Comparison of ENCODE assay signal across 36 mouse cellular contexts in genomic region chr1:163757462-163758207, GRCm38 (mm10). TPM values are rescaled to one million over a fixed set of nuclear protein-coding genes. Genes with fewer than 3 reads are reported as not detected.
DNase-seq lines count a peak whose midpoint lies in the region; ATAC-seq and TF ChIP-seq lines count a peak whose summit lies in the region.
"Had no signal": no experiment of that assay in that cellular context is flagged by ENCODE, and none has a peak within 500 bp of the region (broad histone marks: within the 10 kb centered on the region; RNA-seq: fewer than 3 reads in every experiment).

No protein-coding gene starts in this region.

- TF ChIP-seq POLR2A in limb, embryonic 14.5 days (IDR thresholded peaks at IDR 0.05; ENCODE audit: borderline replicate concordance, extremely low read depth, insufficient read depth, insufficient read length), result no peak

- H3K36me3 ChIP-seq in embryonic facial prominence, embryonic 14.5 days (ENCODE audit: control insufficient read depth, insufficient read depth, low read length), result no peaks in the 10 kb centered on the region
- no peaks in the 10 kb centered on the region for H3K36me3 ChIP-seq in limb, embryonic 14.5 days (ENCODE audit: control insufficient read depth, insufficient read depth, low read length)
- no peaks in the 10 kb centered on the region for H3K36me3 ChIP-seq in liver, embryonic 11.5 days (ENCODE audit: control insufficient read depth, insufficient read depth, low read length)
- H3K36me3 ChIP-seq in hindbrain, embryonic 10.5 days, result no peaks in the 10 kb centered on the region
- H3K36me3 ChIP-seq: intestine, embryonic 15.5 days; stomach, embryonic 15.5 days had no signal

- no peak for ATAC-seq in embryonic facial prominence, embryonic 14.5 days (ENCODE audit: low read depth)
- ATAC-seq in limb, embryonic 14.5 days (ENCODE audit: low FRiP score, low read depth), result peak; percentile 44; the same call in 1 of the 2 replicates
- no peak for ATAC-seq in liver, embryonic 11.5 days (replicated peaks; ENCODE audit: low FRiP score)
- ATAC-seq: activated CD4-positive, CD25-positive, alpha-beta regulatory T cell, adult 4 months; forebrain, embryonic 16.5 days; hindbrain, embryonic 16.5 days; intestine, embryonic 15.5 days had no signal

- H3K4me1 ChIP-seq in embryonic facial prominence, embryonic 14.5 days (ENCODE audit: control insufficient read depth, insufficient read depth, low read length), result 0 out of 2 replicates have a peak, but pooled peaks cover 4% of the 10 kb centered on the region
- H3K4me1 ChIP-seq in limb, embryonic 14.5 days (ENCODE audit: control insufficient read depth, insufficient read depth, low read length), result 0 out of 2 replicates have a peak, but pooled peaks cover 12% of the 10 kb centered on the region
- no peaks in the 10 kb centered on the region for H3K4me1 ChIP-seq in liver, embryonic 11.5 days (replicated peaks; ENCODE audit: control insufficient read depth, insufficient read depth, low read length)
- H3K4me1 ChIP-seq in hindbrain, embryonic 10.5 days (replicated peaks), result no peaks in the 10 kb centered on the region
- H3K4me1 ChIP-seq: intestine, embryonic 15.5 days; stomach, embryonic 15.5 days had no signal

- no peaks in the 10 kb centered on the region for H3K9me3 ChIP-seq in embryonic facial prominence, embryonic 14.5 days (ENCODE audit: control insufficient read depth, low read length)
- H3K9me3 ChIP-seq in limb, embryonic 14.5 days (ENCODE audit: control insufficient read depth, low read length), result no peaks in the 10 kb centered on the region
- H3K9me3 ChIP-seq in liver, embryonic 11.5 days (ENCODE audit: control insufficient read depth, low read length), result no peaks in the 10 kb centered on the region
- no peaks in the 10 kb centered on the region for H3K9me3 ChIP-seq in hindbrain, embryonic 10.5 days
- H3K9me3 ChIP-seq: intestine, embryonic 15.5 days; stomach, embryonic 15.5 days had no signal

- no peak overlapping the region for H3K9ac ChIP-seq in embryonic facial prominence, embryonic 14.5 days (ENCODE audit: low read depth, low read length)
- no peak overlapping the region for H3K9ac ChIP-seq in limb, embryonic 14.5 days (ENCODE audit: low read depth, low read length, severe bottlenecking)
- no peak overlapping the region for H3K9ac ChIP-seq in liver, embryonic 11.5 days (ENCODE audit: low read depth, low read length)
- H3K9ac ChIP-seq: intestine, embryonic 15.5 days; liver, embryonic 14.5 days; stomach, embryonic 15.5 days had no signal

- H3K27ac ChIP-seq in embryonic facial prominence, embryonic 14.5 days (replicated peaks; ENCODE audit: low read depth, low read length), result peak overlapping the region; percentile 28; the same call in 1 of the 2 replicates
- peak overlapping the region; percentile 20; the same call in 1 of the 2 replicates for H3K27ac ChIP-seq in limb, embryonic 14.5 days (replicated peaks; ENCODE audit: low read depth, low read length)
- no peak overlapping the region for H3K27ac ChIP-seq in liver, embryonic 11.5 days (ENCODE audit: low read depth, low read length)
- H3K27ac ChIP-seq in hindbrain, embryonic 10.5 days, result no peak overlapping the region
- H3K27ac ChIP-seq: intestine, embryonic 15.5 days; liver, embryonic 14.5 days; stomach, embryonic 15.5 days had no signal

- DNase-seq in embryo, embryonic 11 days, result peak; percentile 9
- no peak for DNase-seq in embryo, embryonic 10 days (ENCODE audit: low spot score)
- DNase-seq in embryonic facial prominence, embryonic 14.5 days (ENCODE audit: low spot score), result no peak
- DNase-seq in hindlimb bud, embryonic 11.5 days (ENCODE audit: extremely low spot score, low read depth, low spot score), result peak; percentile 30
- DNase-seq in limb, embryonic 14.5 days (ENCODE audit: low spot score), result no peak
- no peak for DNase-seq in layer of hippocampus, adult 18-20 months (ENCODE audit: low spot score in 2 of 2)
- no peak for DNase-seq in liver, embryonic 11.5 days (ENCODE audit: low spot score)
- DNase-seq in hindbrain, embryonic 10.5 days (ENCODE audit: low spot score), result no peak
- DNase-seq: adrenal gland, adult 2 months; adrenal gland, postnatal 36 days; cerebellum, adult 18-20 months; cerebellum, postnatal 10 days; gastrocnemius, postnatal 25 days; heart, adult 18-20 months; heart, postnatal 14 days; kidney, adult 2 months; kidney, postnatal 36 days; left cerebral cortex, postnatal 4 days; lung, adult 2 months; lung, postnatal 36 days; midbrain, embryonic 14.5 days; retina, postnatal 1 day; right cerebral cortex, postnatal 14 days had no signal

- H3K4me2 ChIP-seq in embryonic facial prominence, embryonic 14.5 days (ENCODE audit: low read depth, low read length), result no peak overlapping the region
- H3K4me2 ChIP-seq in limb, embryonic 14.5 days (replicated peaks; ENCODE audit: low read depth, low read length, severe bottlenecking), result no peak overlapping the region
- no peak overlapping the region for H3K4me2 ChIP-seq in liver, embryonic 11.5 days
- H3K4me2 ChIP-seq: intestine, embryonic 15.5 days; stomach, embryonic 15.5 days had no signal

- H3K27me3 ChIP-seq in embryonic facial prominence, embryonic 14.5 days (replicated peaks; ENCODE audit: control insufficient read depth, insufficient read depth, low read length), result no peaks in the 10 kb centered on the region
- no peaks in the 10 kb centered on the region for H3K27me3 ChIP-seq in limb, embryonic 14.5 days (ENCODE audit: control insufficient read depth, insufficient read depth, low read length)
- no peaks in the 10 kb centered on the region for H3K27me3 ChIP-seq in liver, embryonic 11.5 days (replicated peaks; ENCODE audit: control insufficient read depth, insufficient read depth, low read length)
- H3K27me3 ChIP-seq in hindbrain, embryonic 10.5 days (ENCODE audit: insufficient read depth, poor library complexity, severe bottlenecking), result no peaks in the 10 kb centered on the region
- H3K27me3 ChIP-seq: CH12.LX; intestine, embryonic 15.5 days; stomach, embryonic 15.5 days had no signal

- 50% methylated on average over 10 of the region's 10 CpGs for WGBS in embryonic facial prominence, embryonic 14.5 days
- WGBS in limb, embryonic 14.5 days, result 26% methylated on average over 10 of the region's 10 CpGs
- WGBS in liver, embryonic 11.5 days, result 75% methylated on average over 10 of the region's 10 CpGs
- WGBS in hindbrain, embryonic 10.5 days, result 84% methylated on average over 10 of the region's 10 CpGs

- no peak overlapping the region for H3K4me3 ChIP-seq in embryonic facial prominence, embryonic 14.5 days (ENCODE audit: low read depth, low read length)
- no peak overlapping the region for H3K4me3 ChIP-seq in limb, embryonic 14.5 days (replicated peaks; ENCODE audit: low read length)
- no peak overlapping the region for H3K4me3 ChIP-seq in liver, embryonic 11.5 days (ENCODE audit: low read depth, low read length)
- no peak overlapping the region for H3K4me3 ChIP-seq in hindbrain, embryonic 10.5 days
- H3K4me3 ChIP-seq: erythroblast, embryonic 14.5 days; intestine, embryonic 15.5 days; stomach, embryonic 15.5 days had no signal

RNA-seq across cellular contexts. Expression of gene Kifap3, which starts 21.7 kb away (rescaled TPM):
- polyA plus RNA-seq in embryonic facial prominence, embryonic 14.5 days (2014; fragmentation: Nextera tagmentation; extraction: Ambion mirVana), result 48.2 and 52.4 TPM in 2 replicates
- polyA plus RNA-seq in limb, embryonic 14.5 days (2012; rRNA removed), result 24.9 and 28.2 TPM in 2 replicates
- polyA plus RNA-seq in limb, embryonic 14.5 days (2014; fragmentation: Nextera tagmentation; extraction: Ambion mirVana), result 46.3 and 54.1 TPM in 2 replicates
- total RNA-seq in layer of hippocampus, adult 18-20 months (2021), result 100 to 1,000 TPM; 171 to 173 TPM
- 14.7 and 16.3 TPM in 2 replicates for polyA plus RNA-seq in liver, embryonic 11.5 days (2014; fragmentation: Nextera tagmentation; extraction: Ambion mirVana)
- 34.3 and 36.9 TPM in 2 replicates for polyA plus RNA-seq in hindbrain, embryonic 10.5 days (2016; fragmentation: Nextera tagmentation; extraction: Ambion mirVana)

RNA-seq across cellular contexts. Expression of gene Mettl11b, which starts 32.6 kb away (rescaled TPM):
- 0.67 and 1.5 TPM in 2 replicates for polyA plus RNA-seq in embryonic facial prominence, embryonic 14.5 days (2014; fragmentation: Nextera tagmentation; extraction: Ambion mirVana)
- polyA plus RNA-seq in limb, embryonic 14.5 days (2012; rRNA removed), result 0.18 and 0.23 TPM in 2 replicates
- 0.17 and 0.36 TPM in 2 replicates for polyA plus RNA-seq in limb, embryonic 14.5 days (2014; fragmentation: Nextera tagmentation; extraction: Ambion mirVana)
- total RNA-seq in layer of hippocampus, adult 18-20 months (2021), result 1 to 10 TPM; 3.9 to 5.3 TPM
- not detected in 2 replicates for polyA plus RNA-seq in liver, embryonic 11.5 days (2014; fragmentation: Nextera tagmentation; extraction: Ambion mirVana)
- polyA plus RNA-seq in hindbrain, embryonic 10.5 days (2016; fragmentation: Nextera tagmentation; extraction: Ambion mirVana), result 0.22 and 0.44 TPM in 2 replicates
- total RNA-seq: adrenal gland, adult 2 months; adrenal gland, postnatal 36 days; CH12.LX; ES-E14; monocyte, adult 5-6 weeks had no signal
- polyA plus RNA-seq: activated CD4-positive, CD25-positive, alpha-beta regulatory T cell, adult 4 months; adrenal gland, adult 2 months; C2C12; erythroblast, embryonic 14.5 days; hindbrain, embryonic 16.5 days; intestine, embryonic 15.5 days; kidney, adult 2 months; liver, embryonic 14.5 days; neural tube, embryonic 14.5 days; urinary bladder, adult 2 months had no signal

Comparison
In these comparisons a context has a peak if more than half of its experiments do, and no peak if none do; other contexts are left out.
1. DNase-seq: peak in embryo, embryonic 11 days (single experiment) and hindlimb bud, embryonic 11.5 days (single experiment); none in embryo, embryonic 10 days (single experiment), embryonic facial prominence, embryonic 14.5 days (single experiment), limb, embryonic 14.5 days (single experiment), layer of hippocampus, adult 18-20 months (0 of 2), liver, embryonic 11.5 days (single experiment) and hindbrain, embryonic 10.5 days (single experiment).
2. H3K27ac ChIP-seq: peak in embryonic facial prominence, embryonic 14.5 days (single experiment) and limb, embryonic 14.5 days (single experiment); none in liver, embryonic 11.5 days (single experiment) and hindbrain, embryonic 10.5 days (single experiment).